Mouse (Mus musculus): ENCODE measurements at regions not wholly inside any gene's neighbourhood (a gene's known extent, or its start where the extent isn't known, plus 50 kb on each side); places are given as distances from the start of the nearest gene placed in this dataset.

GRCm38 (mm10) chr2:108584799-108585198 lies 695.7 kb upstream of the Kif18a start:
- H3K36me3 ChIP-seq (ENCODE audit: insufficient read depth, low read length): no peaks in the 10 kb centered on the region
- no peak overlapping the region for H3K27ac ChIP-seq (ENCODE audit: low read depth, low read length)
- H3K4me1 ChIP-seq (ENCODE audit: insufficient read depth, low read length): no peaks in the 10 kb centered on the region
- H3K9ac ChIP-seq (replicated peaks; ENCODE audit: low read length, poor library complexity, severe bottlenecking): no peak overlapping the region
- no peak for DNase-seq (ENCODE audit: low spot score)
- no peak overlapping the region for H3K4me3 ChIP-seq (ENCODE audit: low read depth, low read length)
- no peak for ATAC-seq (ENCODE audit: low FRiP score)
- H3K4me2 ChIP-seq (ENCODE audit: low read depth, low read length, poor library complexity, severe bottlenecking): no peak overlapping the region
- H3K27me3 ChIP-seq (ENCODE audit: insufficient read depth, low read length): no peaks in the 10 kb centered on the region
- no peaks in the 10 kb centered on the region for H3K9me3 ChIP-seq (ENCODE audit: low read length)
- no peak for TF ChIP-seq CTCF (IDR thresholded peaks at IDR 0.05)

DNA sequence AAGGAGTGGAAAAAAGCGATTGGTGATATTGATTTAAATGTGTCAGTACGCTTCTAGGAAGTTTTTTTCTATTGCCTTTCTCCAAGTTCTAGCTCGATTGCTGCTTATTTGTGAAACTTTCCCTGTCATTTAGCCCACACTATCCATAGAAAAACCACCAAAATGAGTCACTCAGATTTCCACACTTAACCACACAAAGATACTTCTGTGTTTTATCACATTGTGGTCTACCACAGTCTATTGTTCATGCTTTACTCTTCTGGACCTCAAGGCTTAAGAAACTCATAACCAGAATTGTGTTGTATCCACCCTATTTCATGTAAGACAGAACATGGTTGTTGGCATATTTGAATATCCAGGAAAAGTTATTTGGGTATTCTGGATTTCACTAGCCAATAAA lies 687.0 kb upstream of the Kif18a start:
- Histone ChIP-seq H3K9ac (replicated peaks; ENCODE audit: low read length, poor library complexity, severe bottlenecking) (no peak overlapping the region), H3K4me2 (ENCODE audit: low read depth, low read length, poor library complexity, severe bottlenecking) (no peak overlapping the region), H3K4me3 (ENCODE audit: low read depth, low read length) (no peak overlapping the region), H3K4me1 (ENCODE audit: insufficient read depth, low read length) (no peaks in the 10 kb centered on the region), H3K9me3 (ENCODE audit: low read length) (no peaks in the 10 kb centered on the region), H3K27me3 (ENCODE audit: insufficient read depth, low read length) (no peaks in the 10 kb centered on the region), H3K27ac (ENCODE audit: low read depth, low read length) (no peak overlapping the region), H3K36me3 (ENCODE audit: insufficient read depth, low read length) (no peaks in the 10 kb centered on the region)
- DNase-seq (ENCODE audit: low spot score) (no peak), ATAC-seq (ENCODE audit: low FRiP score) (no peak)
- WGBS: 91% methylated on average over 3 of the region's 3 CpGs
- no peak for TF ChIP-seq CTCF (IDR thresholded peaks at IDR 0.05)

DNA sequence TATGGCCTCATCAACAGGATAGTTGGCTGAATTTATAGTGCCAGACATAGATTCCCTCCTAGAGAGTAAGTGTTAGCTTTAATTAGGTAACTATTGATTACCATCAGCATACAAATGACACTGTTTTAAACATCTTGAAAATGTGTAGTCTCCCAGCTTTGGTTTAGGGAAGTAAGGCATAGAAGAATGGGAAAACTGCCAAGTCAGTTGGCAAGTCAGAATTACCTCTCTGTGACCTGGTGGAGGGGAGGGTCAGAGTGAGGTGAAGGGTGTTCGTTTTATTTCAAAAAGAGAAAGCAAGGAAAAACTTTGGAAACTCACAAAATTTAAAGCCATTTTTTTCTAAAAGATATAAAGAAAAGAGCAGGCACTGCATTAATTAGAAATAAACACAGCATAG lies 680.2 kb upstream of the Kif18a start:
- Histone ChIP-seq H3K9me3 (ENCODE audit: low read length) (no peaks in the 10 kb centered on the region), H3K27me3 (ENCODE audit: insufficient read depth, low read length) (no peaks in the 10 kb centered on the region), H3K4me2 (ENCODE audit: low read depth, low read length, poor library complexity, severe bottlenecking) (no peak overlapping the region), H3K9ac (replicated peaks; ENCODE audit: low read length, poor library complexity, severe bottlenecking) (no peak overlapping the region), H3K4me1 (ENCODE audit: insufficient read depth, low read length) (no peaks in the 10 kb centered on the region), H3K4me3 (ENCODE audit: low read depth, low read length) (no peak overlapping the region), H3K27ac (ENCODE audit: low read depth, low read length) (no peak overlapping the region), H3K36me3 (ENCODE audit: insufficient read depth, low read length) (no peaks in the 10 kb centered on the region)
- DNase-seq (ENCODE audit: low spot score): no peak
- no peak for TF ChIP-seq CTCF (IDR thresholded peaks at IDR 0.05)
- WGBS: 67% methylated on average over 1 of the region's 1 CpGs
- ATAC-seq (ENCODE audit: low FRiP score): no peak

DNA sequence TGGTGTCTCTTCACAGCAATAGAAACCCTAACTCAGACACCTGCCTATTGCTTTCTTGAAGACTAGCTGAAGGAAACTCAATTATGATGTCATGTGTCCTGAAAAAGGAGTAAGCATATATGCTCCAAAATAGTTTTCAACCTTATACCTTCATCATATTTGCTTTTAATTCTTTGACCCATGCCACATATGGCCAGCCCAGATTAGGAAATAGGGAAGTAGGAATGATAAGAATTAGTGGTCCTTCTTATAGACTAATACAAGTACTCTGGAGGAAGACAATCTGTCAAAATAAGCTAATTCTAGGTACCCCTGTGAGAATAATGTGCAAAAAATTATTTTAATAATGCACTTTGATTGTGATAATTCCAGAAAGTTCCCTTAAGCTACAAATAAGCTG lies 661.0 kb upstream of the Kif18a start:
- DNase-seq (ENCODE audit: low spot score) (no peak), ATAC-seq (ENCODE audit: low FRiP score) (no peak)

DNA sequence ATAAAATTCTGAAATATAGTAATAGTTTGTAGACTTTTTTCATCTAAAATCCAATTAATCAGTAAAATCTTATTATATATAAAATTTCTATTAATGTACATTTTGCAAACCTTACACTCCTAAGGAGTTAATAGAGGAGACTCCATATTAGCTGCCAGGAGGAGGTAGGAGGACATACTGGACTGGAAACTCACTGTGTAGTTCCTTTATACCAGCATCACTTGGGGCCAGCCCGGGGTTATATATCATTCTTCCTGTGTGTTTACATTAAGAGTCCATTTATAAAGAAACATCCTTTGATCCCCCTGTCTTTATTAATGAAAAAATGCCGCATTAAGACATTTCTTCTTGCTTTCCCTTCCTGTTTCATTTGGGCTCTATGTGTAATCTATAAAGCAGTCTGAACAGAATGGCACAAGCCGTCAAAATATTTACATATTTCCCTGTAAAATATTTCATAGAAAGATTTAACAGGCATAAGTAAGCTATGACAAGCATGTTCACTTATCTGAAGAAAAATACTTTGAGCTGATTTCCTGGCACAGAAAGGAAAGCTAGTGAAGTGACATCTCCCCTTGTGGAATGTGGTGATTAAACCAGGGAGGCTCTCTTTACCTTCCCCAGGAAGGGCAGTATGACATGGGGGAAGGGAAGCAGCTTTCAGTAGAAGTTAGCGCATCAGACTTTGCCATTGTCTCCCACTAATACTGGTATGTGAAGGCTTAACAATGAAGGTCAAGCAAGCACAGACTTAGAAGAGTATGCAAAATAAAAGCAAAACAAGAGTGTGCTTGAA lies 658.0 kb upstream of the Kif18a start:
- Histone ChIP-seq H3K4me2 (ENCODE audit: low read depth, low read length, poor library complexity, severe bottlenecking) (no peak overlapping the region), H3K36me3 (ENCODE audit: insufficient read depth, low read length) (no peaks in the 10 kb centered on the region), H3K4me1 (ENCODE audit: insufficient read depth, low read length) (no peaks in the 10 kb centered on the region), H3K4me3 (ENCODE audit: low read depth, low read length) (no peak overlapping the region), H3K9ac (replicated peaks; ENCODE audit: low read length, poor library complexity, severe bottlenecking) (no peak overlapping the region), H3K27me3 (ENCODE audit: insufficient read depth, low read length) (no peaks in the 10 kb centered on the region), H3K9me3 (ENCODE audit: low read length) (no peaks in the 10 kb centered on the region), H3K27ac (ENCODE audit: low read depth, low read length) (no peak overlapping the region)
- WGBS: 70% methylated on average over 4 of the region's 4 CpGs
- no peak for TF ChIP-seq CTCF (IDR thresholded peaks at IDR 0.05)
- no peak for ATAC-seq (ENCODE audit: low FRiP score)
- DNase-seq (ENCODE audit: low spot score): no peak

More for the DNA sequence above, 661.0 kb upstream of the Kif18a start:
- Histone ChIP-seq H3K4me3 (ENCODE audit: low read depth, low read length) (no peak overlapping the region), H3K27me3 (ENCODE audit: insufficient read depth, low read length) (no peaks in the 10 kb centered on the region), H3K9me3 (ENCODE audit: low read length) (no peaks in the 10 kb centered on the region), H3K4me1 (ENCODE audit: insufficient read depth, low read length) (no peaks in the 10 kb centered on the region), H3K9ac (replicated peaks; ENCODE audit: low read length, poor library complexity, severe bottlenecking) (no peak overlapping the region), H3K4me2 (ENCODE audit: low read depth, low read length, poor library complexity, severe bottlenecking) (no peak overlapping the region), H3K27ac (ENCODE audit: low read depth, low read length) (no peak overlapping the region), H3K36me3 (ENCODE audit: insufficient read depth, low read length) (no peaks in the 10 kb centered on the region)
- TF ChIP-seq CTCF (IDR thresholded peaks at IDR 0.05): no peak

GRCm38 (mm10) chr2:108635644-108636043 lies 644.9 kb upstream of the Kif18a start:
- 55% methylated on average over 4 of the region's 4 CpGs for WGBS
- no peaks in the 10 kb centered on the region for H3K36me3 ChIP-seq (ENCODE audit: insufficient read depth, low read length)
- no peak overlapping the region for H3K9ac ChIP-seq (replicated peaks; ENCODE audit: low read length, poor library complexity, severe bottlenecking)
- DNase-seq (ENCODE audit: low spot score) (no peak), ATAC-seq (ENCODE audit: low FRiP score) (no peak)
- no peak for TF ChIP-seq CTCF (IDR thresholded peaks at IDR 0.05)
- no peak overlapping the region for H3K4me3 ChIP-seq (ENCODE audit: low read depth, low read length)
- no peaks in the 10 kb centered on the region for H3K27me3 ChIP-seq (ENCODE audit: insufficient read depth, low read length)
- no peak overlapping the region for H3K27ac ChIP-seq (ENCODE audit: low read depth, low read length)
- no peaks in the 10 kb centered on the region for H3K4me1 ChIP-seq (ENCODE audit: insufficient read depth, low read length)
- H3K4me2 ChIP-seq (ENCODE audit: low read depth, low read length, poor library complexity, severe bottlenecking): no peak overlapping the region
- H3K9me3 ChIP-seq (ENCODE audit: low read length): no peaks in the 10 kb centered on the region

All from midbrain, postnatal 0 days (tissue).